Mouse (Mus musculus) forebrain, embryonic 15.5 days (tissue): ENCODE measurements around the gene Wdr54. TPM values are rescaled to one million over a fixed set of nuclear protein-coding genes. Genes with fewer than 3 reads are reported as not detected.

Source experiments
- ATAC-seq: fragments of 200-750 bp; cut with Nextera tagmentation; replicated peaks from 2 replicates; pipeline ENCODE4 v1.8.0; 2017; ENCODE audit warnings: mild to moderate bottlenecking, moderate TSS enrichment, moderate library complexity
- H3K27ac ChIP-seq: fragments of 300-500 bp; sonication (generic); replicated peaks from 2 replicates; pipeline ENCODE4 v1.5.1; 2015; ENCODE audit warnings: mild to moderate bottlenecking, inconsistent platforms
- H3K27me3 ChIP-seq: fragments of 300-500 bp; sonication (generic); 2 replicates; pipeline ENCODE4 v1.6.1; 2015; ENCODE audit warnings: inconsistent platforms
- H3K36me3 ChIP-seq: fragments of 300-500 bp; sonication (generic); 2 replicates; pipeline ENCODE4 v1.6.1; 2015; ENCODE audit warnings: mild to moderate bottlenecking, inconsistent platforms
- H3K4me1 ChIP-seq: fragments of 300-500 bp; sonication (generic); 2 replicates; pipeline ENCODE4 v1.6.1; 2015; ENCODE audit warnings: inconsistent platforms
- H3K4me2 ChIP-seq: fragments of 300-500 bp; sonication (generic); replicated peaks from 2 replicates; pipeline ENCODE4 v1.6.1; 2015; ENCODE audit warnings: mild to moderate bottlenecking, inconsistent platforms
- H3K4me3 ChIP-seq: fragments of 300-500 bp; sonication (generic); 2 replicates; pipeline ENCODE4 v1.5.1; 2015; ENCODE audit warnings: mild to moderate bottlenecking, inconsistent platforms
- H3K9ac ChIP-seq: fragments of 300-500 bp; sonication (generic); replicated peaks from 2 replicates; pipeline ENCODE4 v1.6.1; 2015; ENCODE audit warnings: mild to moderate bottlenecking, inconsistent platforms
- H3K9me3 ChIP-seq: fragments of 300-500 bp; sonication (generic); 2 replicates; pipeline ENCODE4 v1.6.1; 2016; ENCODE audit warnings: inconsistent platforms
- WGBS: fragments of 180-500 bp; shearing (Covaris S2); methylation state at CpG from one replicate; pipeline ENCODE4 v1.1.7; 2015; ENCODE audit warnings: mixed read lengths; 5-methylcytosine and 5-hydroxymethylcytosine counted together
- polyA plus RNA-seq: library from polyadenylated mRNA; unstranded; fragments of >200 nt; fragmentation: Nextera tagmentation; extraction: Ambion mirVana; gene quantifications from 2 replicates; pipeline ENCODE4 v1.2.1, GENCODE M21; 2015

Gene Wdr54
- polyA plus RNA-seq, 1 experiment from 2014 or later, result 18.3 TPM

- Histone ChIP-seq H3K27me3 (no peaks in the 10 kb centered on the region), H3K9me3 (no peaks in the 10 kb centered on the region), H3K4me2 (no peak overlapping the region), H3K4me1 (peaks cover 39% of the 10 kb centered on the region), H3K4me3 (no peak overlapping the region), H3K27ac (no peak overlapping the region), H3K9ac (no peak overlapping the region), H3K36me3 (peaks cover 4% of the 10 kb centered on the region; the same call in 1 of the 2 replicates)
- 97% methylated on average over 4 of the region's 4 CpGs for WGBS
- ATAC-seq, result no peak
Observed at GRCm38 (mm10) chr6:83111510-83112136, 44.6 kb downstream of the Wdr54 start.

- no peaks in the 10 kb centered on the region for H3K27me3 ChIP-seq
- H3K4me1 ChIP-seq, result peaks cover 22% of the 10 kb centered on the region
- peak; percentile 83 for ATAC-seq
- H3K4me3 ChIP-seq, result peak within 1 kb of the TSS; percentile 87
- WGBS, result under 1% methylated on average over 76 of the region's 76 CpGs
- H3K4me2 ChIP-seq, result peak within 1 kb of the TSS; percentile 83
- peaks cover 4% of the 10 kb centered on the region; the same call in 1 of the 2 replicates for H3K36me3 ChIP-seq
- peak within 1 kb of the TSS; percentile 80 for H3K27ac ChIP-seq
- H3K9ac ChIP-seq, result peak within 1 kb of the TSS; percentile 89
- no peaks in the 10 kb centered on the region for H3K9me3 ChIP-seq
Observed at GRCm38 (mm10) chr6:83108762-83109668, 47.2 kb downstream of the Wdr54 start, which contains the start of gene Mrpl53. Gene Mrpl53, plus strand, starts transcription at chr6:83109040.

GRCm38 (mm10) chr6:83107566-83108400 is 48.4 kb downstream of the Wdr54 start:
- H3K27me3 ChIP-seq, result no peaks in the 10 kb centered on the region
- H3K27ac ChIP-seq, result peak overlapping the region; percentile 80; the same call in 1 of the 2 replicates
- WGBS, result 35% methylated on average over 13 of the region's 13 CpGs

GRCm38 (mm10) chr6:83104158-83104557 is 52.0 kb downstream of the Wdr54 start:
- no peak overlapping the region for H3K27ac ChIP-seq
- no peak overlapping the region for H3K4me2 ChIP-seq
- peaks cover 37% of the 10 kb centered on the region for H3K4me1 ChIP-seq
- H3K9me3 ChIP-seq, result no peaks in the 10 kb centered on the region
- peak; percentile 38 for ATAC-seq
- no peak overlapping the region for H3K4me3 ChIP-seq
- H3K36me3 ChIP-seq, result no peaks in the 10 kb centered on the region
- no peak overlapping the region for H3K9ac ChIP-seq
- 40% methylated on average over 4 of the region's 4 CpGs for WGBS
- no peaks in the 10 kb centered on the region for H3K27me3 ChIP-seq

More at GRCm38 (mm10) chr6:83107566-83108400, 48.4 kb downstream of the Wdr54 start:
- H3K9me3 ChIP-seq, result no peaks in the 10 kb centered on the region
- peak overlapping the region; percentile 83 for H3K4me2 ChIP-seq
- no peak for ATAC-seq
- H3K36me3 ChIP-seq, result peaks cover 4% of the 10 kb centered on the region; the same call in 1 of the 2 replicates
- peak overlapping the region; percentile 87 for H3K4me3 ChIP-seq
- peaks cover 31% of the 10 kb centered on the region for H3K4me1 ChIP-seq
- H3K9ac ChIP-seq, result no peak overlapping the region

GRCm38 (mm10) chr6:83103130-83103650 is 53.0 kb downstream of the Wdr54 start:
- Histone ChIP-seq H3K9me3 (no peaks in the 10 kb centered on the region), H3K4me3 (peak overlapping the region; percentile 84; the same call in 1 of the 2 replicates), H3K4me2 (peak overlapping the region; percentile 100), H3K27ac (0 out of 2 replicates have a peak overlapping the region, but pooled peaks have one; percentile 0), H3K4me1 (peaks cover 32% of the 10 kb centered on the region), H3K36me3 (no peaks in the 10 kb centered on the region), H3K9ac (peak overlapping the region; percentile 84; the same call in 1 of the 2 replicates), H3K27me3 (no peaks in the 10 kb centered on the region)
- WGBS, result 49% methylated on average over 11 of the region's 11 CpGs
- ATAC-seq, result no peak

- Histone ChIP-seq H3K4me3 (peak overlapping the region; percentile 84), H3K36me3 (no peaks in the 10 kb centered on the region), H3K27me3 (peaks cover 3% of the 10 kb centered on the region; the same call in 1 of the 2 replicates), H3K4me1 (peaks cover 26% of the 10 kb centered on the region), H3K27ac (peak overlapping the region; percentile 82), H3K9me3 (no peaks in the 10 kb centered on the region), H3K4me2 (peak overlapping the region; percentile 100), H3K9ac (peak overlapping the region; percentile 84)
- peak; percentile 76 for ATAC-seq
- WGBS, result under 1% methylated on average over 74 of the region's 74 CpGs
Observed at GRCm38 (mm10) chr6:83101688-83102556, 54.3 kb downstream of the Wdr54 start.

- Histone ChIP-seq H3K27ac (peak within 1 kb of the TSS; percentile 82), H3K4me3 (peak within 1 kb of the TSS; percentile 84), H3K36me3 (no peaks in the 10 kb centered on the region), H3K9me3 (no peaks in the 10 kb centered on the region), H3K4me2 (peak within 1 kb of the TSS; percentile 100), H3K9ac (peak within 1 kb of the TSS; percentile 84), H3K4me1 (peaks cover 26% of the 10 kb centered on the region), H3K27me3 (peaks cover 3% of the 10 kb centered on the region; the same call in 1 of the 2 replicates)
- ATAC-seq, result peak; percentile 81
- WGBS, result under 1% methylated on average over 25 of the region's 25 CpGs
Observed at GRCm38 (mm10) chr6:83101316-83101687, 54.9 kb downstream of the Wdr54 start, which contains the start of the genes Ccdc142 and Gm42688. Gene Ccdc142, plus strand, starts transcription at chr6:83101601. Gene Gm42688, plus strand, starts transcription at chr6:83101617.

Other genes with a start within 250 kb of the Wdr54 start
- gene Sema4f, start 216.6 kb downstream of the Wdr54 start, polyA plus RNA-seq, result 14.9 and 15.8 TPM in 2 replicates
- gene M1ap, start 209.5 kb downstream of the Wdr54 start, polyA plus RNA-seq, result not detected in 2 replicates
- gene Dok1, start 122.9 kb downstream of the Wdr54 start, polyA plus RNA-seq, result 3.1 and 3.4 TPM in 2 replicates
- gene Loxl3, start 122.2 kb downstream of the Wdr54 start, polyA plus RNA-seq, result 4.7 and 6.3 TPM in 2 replicates
- 159 and 161 TPM in 2 replicates for gene Aup1, start 101.9 kb downstream of the Wdr54 start, polyA plus RNA-seq
- 69.9 and 71.0 TPM in 2 replicates for gene Htra2, start 101.1 kb downstream of the Wdr54 start, polyA plus RNA-seq
- 0.34 and 0.42 TPM in 2 replicates for gene Dqx1, start 98.6 kb downstream of the Wdr54 start, polyA plus RNA-seq
- gene Tlx2, start 86.1 kb downstream of the Wdr54 start, polyA plus RNA-seq, result not detected in 2 replicates
- gene Pcgf1, start 78.5 kb downstream of the Wdr54 start, polyA plus RNA-seq, result 48.1 and 49.2 TPM in 2 replicates
- gene Lbx2, start 70.0 kb downstream of the Wdr54 start, polyA plus RNA-seq, result not detected in 2 replicates
- 3.8 and 4.3 TPM in 2 replicates for gene Ccdc142, start 54.8 kb downstream of the Wdr54 start, polyA plus RNA-seq
- 4.0 and 4.3 TPM in 2 replicates for gene Gm42688, start 54.8 kb downstream of the Wdr54 start, polyA plus RNA-seq
- 121 and 126 TPM in 2 replicates for gene Mrpl53, start 47.4 kb downstream of the Wdr54 start, polyA plus RNA-seq
- gene Mogs, start 40.9 kb downstream of the Wdr54 start, polyA plus RNA-seq, result 24.2 and 26.7 TPM in 2 replicates
- 229 and 231 TPM in 2 replicates for gene Wbp1, start 34.8 kb downstream of the Wdr54 start, polyA plus RNA-seq
- gene Ino80b, start 31.0 kb downstream of the Wdr54 start, polyA plus RNA-seq, result 15.6 and 16.5 TPM in 2 replicates
- gene Rtkn, start 20.9 kb downstream of the Wdr54 start, polyA plus RNA-seq, result 6.1 and 7.0 TPM in 2 replicates
- 5.2 and 6.9 TPM in 2 replicates for gene 1700003E16Rik, start within 50 bp of the Wdr54 start, polyA plus RNA-seq
- gene Dctn1, start 9.5 kb upstream of the Wdr54 start, polyA plus RNA-seq, result 143 and 147 TPM in 2 replicates
- gene Slc4a5, start 63.4 kb upstream of the Wdr54 start, polyA plus RNA-seq, result 0.46 and 0.85 TPM in 2 replicates
- gene Mthfd2, start 169.5 kb upstream of the Wdr54 start, polyA plus RNA-seq, result 25.4 and 25.6 TPM in 2 replicates
- 32.4 and 32.8 TPM in 2 replicates for gene Mob1a, start 169.6 kb upstream of the Wdr54 start, polyA plus RNA-seq
- 58.8 and 59.7 TPM in 2 replicates for gene Bola3, start 192.8 kb upstream of the Wdr54 start, polyA plus RNA-seq